In the genomic region with DNA sequence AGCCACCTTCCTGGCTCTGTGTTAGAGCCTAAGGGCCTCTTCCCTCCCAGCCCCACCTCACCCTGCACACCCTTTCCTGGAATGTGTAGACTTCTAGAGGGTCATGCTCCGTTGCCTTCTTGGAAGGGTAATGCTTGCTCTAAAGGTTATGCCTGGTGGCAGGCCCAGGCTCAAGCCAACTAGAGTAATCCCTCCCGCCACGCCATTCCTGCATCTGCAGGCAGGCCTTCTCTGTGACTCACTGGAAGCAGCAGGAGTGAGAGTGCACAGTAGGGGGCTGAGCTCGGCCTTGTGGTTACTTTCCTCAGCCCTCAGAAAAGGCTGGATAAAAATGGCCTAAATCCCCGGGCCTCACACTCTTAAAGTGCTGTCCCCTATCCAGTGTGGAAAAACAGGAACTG, we compare ENCODE assay signal across 8 mouse cellular contexts. TPM values are rescaled to one million over a fixed set of nuclear protein-coding genes. Genes with fewer than 3 reads are reported as not detected.
A peak's percentile ranks its signal among the peaks of the same experiment; 100 is the strongest.
DNase-seq lines count a peak whose midpoint lies in the region; ATAC-seq and TF ChIP-seq lines count a peak whose summit lies in the region.

No protein-coding gene starts in this region.

- no peak for TF ChIP-seq CTCF in E14TG2a.4 (conservative IDR thresholded peaks at IDR 0.05; ENCODE audit: low read length)
- TF ChIP-seq CTCF in heart, postnatal 0 days (IDR thresholded peaks at IDR 0.05; ENCODE audit: low read depth), result 0 out of 2 replicates have a peak, but pooled peaks have one; percentile 4

- peak; percentile 27 for DNase-seq in embryo, embryonic 11 days
- no peak for DNase-seq in embryo, embryonic 10.5 days (ENCODE audit: low spot score)
- peak; percentile 59 for DNase-seq in cerebellum, adult 9-11 months
- DNase-seq in heart, postnatal 0 days (ENCODE audit: low spot score), result peak; percentile 25

- 16% methylated on average over 5 of the region's 5 CpGs for WGBS in heart, postnatal 0 days
- 39% methylated on average over 5 of the region's 5 CpGs for WGBS in limb, embryonic 12.5 days
- WGBS in neural tube, embryonic 15.5 days, result 32% methylated on average over 5 of the region's 5 CpGs

- H3K27ac ChIP-seq in heart, postnatal 0 days (ENCODE audit: low read depth), result 0 out of 2 replicates have a peak overlapping the region, but pooled peaks have one; percentile 16
- no peak overlapping the region for H3K27ac ChIP-seq in limb, embryonic 12.5 days
- no peak overlapping the region; the same call in 1 of the 2 replicates for H3K27ac ChIP-seq in neural tube, embryonic 15.5 days (replicated peaks)

- H3K4me1 ChIP-seq in E14TG2a.4 (replicated peaks; ENCODE audit: low read depth, low read length), result peaks cover 66% of the 10 kb centered on the region
- peaks cover 21% of the 10 kb centered on the region for H3K4me1 ChIP-seq in heart, postnatal 0 days (ENCODE audit: control insufficient read depth, insufficient read depth)
- peaks cover 24% of the 10 kb centered on the region for H3K4me1 ChIP-seq in limb, embryonic 12.5 days (replicated peaks)
- H3K4me1 ChIP-seq in neural tube, embryonic 15.5 days, result peaks cover 31% of the 10 kb centered on the region

- TF ChIP-seq EP300 in heart, postnatal 0 days (IDR thresholded peaks at IDR 0.05; ENCODE audit: low read depth), result no peak

- H3K27me3 ChIP-seq in E14TG2a.4 (ENCODE audit: insufficient read depth, low read length), result no peaks in the 10 kb centered on the region
- H3K27me3 ChIP-seq in heart, postnatal 0 days (ENCODE audit: control insufficient read depth, insufficient read depth, low read length), result no peaks in the 10 kb centered on the region
- H3K27me3 ChIP-seq in limb, embryonic 12.5 days, result no peaks in the 10 kb centered on the region
- H3K27me3 ChIP-seq in neural tube, embryonic 15.5 days (replicated peaks), result no peaks in the 10 kb centered on the region

- no peaks in the 10 kb centered on the region for H3K9me3 ChIP-seq in E14TG2a.4 (ENCODE audit: low read length)
- H3K9me3 ChIP-seq in heart, postnatal 0 days (replicated peaks; ENCODE audit: control insufficient read depth, low read length), result no peaks in the 10 kb centered on the region
- no peaks in the 10 kb centered on the region for H3K9me3 ChIP-seq in limb, embryonic 12.5 days
- H3K9me3 ChIP-seq in neural tube, embryonic 15.5 days (replicated peaks), result no peaks in the 10 kb centered on the region

- peak overlapping the region; percentile 15 for H3K9ac ChIP-seq in heart, postnatal 0 days (replicated peaks; ENCODE audit: low read depth, low read length)
- H3K9ac ChIP-seq in limb, embryonic 12.5 days (replicated peaks), result peak overlapping the region; percentile 53; the same call in 1 of the 2 replicates
- H3K9ac ChIP-seq in neural tube, embryonic 15.5 days (replicated peaks), result peak overlapping the region; percentile 99

- H3K4me3 ChIP-seq in E14TG2a.4 (replicated peaks; ENCODE audit: low read length), result peak overlapping the region; percentile 98
- peak overlapping the region; percentile 96 for H3K4me3 ChIP-seq in heart, postnatal 0 days (ENCODE audit: low read depth, low read length)
- peak overlapping the region; percentile 86 for H3K4me3 ChIP-seq in limb, embryonic 12.5 days (replicated peaks)
- H3K4me3 ChIP-seq in neural tube, embryonic 15.5 days (replicated peaks), result peak overlapping the region; percentile 93

- H3K4me2 ChIP-seq in heart, postnatal 0 days (ENCODE audit: low read depth, low read length), result peak overlapping the region; percentile 80
- peak overlapping the region; percentile 69 for H3K4me2 ChIP-seq in limb, embryonic 12.5 days
- H3K4me2 ChIP-seq in neural tube, embryonic 15.5 days, result peak overlapping the region; percentile 82

- H3K36me3 ChIP-seq in E14TG2a.4 (ENCODE audit: insufficient read depth, low read length), result peaks cover 55% of the 10 kb centered on the region
- peaks cover 53% of the 10 kb centered on the region for H3K36me3 ChIP-seq in heart, postnatal 0 days (replicated peaks; ENCODE audit: control insufficient read depth, insufficient read depth, low read length)
- peaks cover 67% of the 10 kb centered on the region for H3K36me3 ChIP-seq in limb, embryonic 12.5 days
- peaks cover 55% of the 10 kb centered on the region for H3K36me3 ChIP-seq in neural tube, embryonic 15.5 days

- ATAC-seq in heart, postnatal 0 days (ENCODE audit: insufficient read depth, low read depth), result no peak
- ATAC-seq in limb, embryonic 12.5 days (ENCODE audit: insufficient number of reproducible peaks, insufficient read depth, low FRiP score, low TSS enrichment, low read depth), result no peak
- no peak for ATAC-seq in neural tube, embryonic 15.5 days (ENCODE audit: low FRiP score)
- no peak for ATAC-seq in inflammation-experienced regulatory T-cells, adult 6 months

RNA-seq across cellular contexts. Expression of a gene that starts 1.8 kb away (rescaled TPM):
- total RNA-seq in heart, postnatal 0 days (2014; rRNA removed; ENCODE audit: low replicate concordance), result 327 and 429 TPM in 2 replicates
- 363 and 375 TPM in 2 replicates for polyA plus RNA-seq in heart, postnatal 0 days (2015; fragmentation: Nextera tagmentation; extraction: Ambion mirVana)
- 616 and 634 TPM in 2 replicates for polyA plus RNA-seq in limb, embryonic 12.5 days (2016; fragmentation: Nextera tagmentation; extraction: Ambion mirVana)
- 1,083 and 1,151 TPM in 2 replicates for polyA plus RNA-seq in neural tube, embryonic 15.5 days (2015; fragmentation: Nextera tagmentation; extraction: Ambion mirVana)
- polyA plus RNA-seq in inflammation-experienced regulatory T-cells, adult 6 months (2017; shearing (Covaris generic)), result 100 to 1,000 TPM; 494 to 560 (median 499) TPM

RNA-seq across cellular contexts. Expression of a gene that starts 11.3 kb away (rescaled TPM):
- total RNA-seq in heart, postnatal 0 days (2014; rRNA removed; ENCODE audit: low replicate concordance), result 47.1 and 76.5 TPM in 2 replicates
- polyA plus RNA-seq in heart, postnatal 0 days (2015; fragmentation: Nextera tagmentation; extraction: Ambion mirVana), result 42.2 and 44.3 TPM in 2 replicates
- 68.9 and 69.8 TPM in 2 replicates for polyA plus RNA-seq in limb, embryonic 12.5 days (2016; fragmentation: Nextera tagmentation; extraction: Ambion mirVana)
- polyA plus RNA-seq in neural tube, embryonic 15.5 days (2015; fragmentation: Nextera tagmentation; extraction: Ambion mirVana), result 91.1 and 93.2 TPM in 2 replicates
- 10 to 100 TPM; 49.8 to 94.5 (median 71.5) TPM for polyA plus RNA-seq in inflammation-experienced regulatory T-cells, adult 6 months (2017; shearing (Covaris generic))

RNA-seq across cellular contexts. Expression of a gene that starts 20.3 kb away (rescaled TPM):
- total RNA-seq in heart, postnatal 0 days (2014; rRNA removed; ENCODE audit: low replicate concordance), result 30.1 and 36.9 TPM in 2 replicates
- polyA plus RNA-seq in heart, postnatal 0 days (2015; fragmentation: Nextera tagmentation; extraction: Ambion mirVana), result 10.0 and 11.4 TPM in 2 replicates
- 27.8 and 35.3 TPM in 2 replicates for polyA plus RNA-seq in limb, embryonic 12.5 days (2016; fragmentation: Nextera tagmentation; extraction: Ambion mirVana)
- polyA plus RNA-seq in neural tube, embryonic 15.5 days (2015; fragmentation: Nextera tagmentation; extraction: Ambion mirVana), result 32.2 and 34.2 TPM in 2 replicates
- 10 to 100 TPM; 10.9 to 19.2 (median 12.4) TPM for polyA plus RNA-seq in inflammation-experienced regulatory T-cells, adult 6 months (2017; shearing (Covaris generic))

RNA-seq across cellular contexts. Expression of a gene that starts 38.5 kb away (rescaled TPM):
- total RNA-seq in heart, postnatal 0 days (2014; rRNA removed; ENCODE audit: low replicate concordance), result 67.6 and 86.3 TPM in 2 replicates
- polyA plus RNA-seq in heart, postnatal 0 days (2015; fragmentation: Nextera tagmentation; extraction: Ambion mirVana), result 60.0 and 60.2 TPM in 2 replicates
- 140 and 144 TPM in 2 replicates for polyA plus RNA-seq in limb, embryonic 12.5 days (2016; fragmentation: Nextera tagmentation; extraction: Ambion mirVana)
- polyA plus RNA-seq in neural tube, embryonic 15.5 days (2015; fragmentation: Nextera tagmentation; extraction: Ambion mirVana), result 100 and 103 TPM in 2 replicates
- polyA plus RNA-seq in inflammation-experienced regulatory T-cells, adult 6 months (2017; shearing (Covaris generic)), result 10 to 100 TPM; 13.1 to 19.0 (median 14.8) TPM

RNA-seq across cellular contexts. Expression of a gene that starts 52.2 kb away (rescaled TPM):
- 0.46 TPM in 1 of 2 replicates, not detected in the other for total RNA-seq in heart, postnatal 0 days (2014; rRNA removed; ENCODE audit: low replicate concordance)
- 0.04 TPM in 1 of 2 replicates, not detected in the other for polyA plus RNA-seq in heart, postnatal 0 days (2015; fragmentation: Nextera tagmentation; extraction: Ambion mirVana)
- 0.93 and 1.2 TPM in 2 replicates for polyA plus RNA-seq in limb, embryonic 12.5 days (2016; fragmentation: Nextera tagmentation; extraction: Ambion mirVana)
- 38.1 and 48.0 TPM in 2 replicates for polyA plus RNA-seq in neural tube, embryonic 15.5 days (2015; fragmentation: Nextera tagmentation; extraction: Ambion mirVana)
- under 1 TPM in 2 of 3 experiments, not detected in 1; 0.24 to 0.31 TPM for polyA plus RNA-seq in inflammation-experienced regulatory T-cells, adult 6 months (2017; shearing (Covaris generic))

Comparison
In these comparisons a context has a peak if more than half of its experiments do, and no peak if none do; other contexts are left out.
1. H3K9ac ChIP-seq: peak in every context shown above with its lines; median percentile 99 in neural tube, embryonic 15.5 days; 53 in limb, embryonic 12.5 days; 15 in heart, postnatal 0 days.